Comparison of ENCODE assay signal across 23 mouse cellular contexts in genomic region chr4:150676029-150676428, GRCm38 (mm10). TPM values are rescaled to one million over a fixed set of nuclear protein-coding genes. Genes with fewer than 3 reads are reported as not detected.
DNase-seq lines count a peak whose midpoint lies in the region; ATAC-seq and TF ChIP-seq lines count a peak whose summit lies in the region.
"Had no signal": no experiment of that assay in that cellular context is flagged by ENCODE, and none has a peak within 500 bp of the region (broad histone marks: within the 10 kb centered on the region; RNA-seq: fewer than 3 reads in every experiment).

No protein-coding gene starts in this region.

- H3K4me1 ChIP-seq in hindbrain, embryonic 15.5 days (replicated peaks), result peaks cover 8% of the 10 kb centered on the region; the same call in 1 of the 2 replicates
- H3K4me1 ChIP-seq in hindbrain, embryonic 10.5 days (replicated peaks), result peaks cover 23% of the 10 kb centered on the region
- H3K4me1 ChIP-seq in E14TG2a.4 (replicated peaks; ENCODE audit: low read depth, low read length) (peaks cover 57% of the 10 kb centered on the region), ES-E14 (ENCODE audit: control insufficient read depth in 2 of 2, insufficient read depth in 2 of 2, low read length in 2 of 2, poor library complexity in 1 of 2) (peaks cover 0 to 30% of the 10 kb centered on the region in 2 experiments; a peak in 2 of 4 replicates)
- peaks cover 36% of the 10 kb centered on the region for H3K4me1 ChIP-seq in neural tube, embryonic 12.5 days
- H3K4me1 ChIP-seq in forebrain, embryonic 12.5 days, result peaks cover 11% of the 10 kb centered on the region

- no peak overlapping the region for H3K4me3 ChIP-seq in hindbrain, embryonic 15.5 days
- H3K4me3 ChIP-seq in hindbrain, embryonic 10.5 days, result no peak overlapping the region
- peak overlapping the region; percentile 41 for H3K4me3 ChIP-seq in E14TG2a.4 (replicated peaks; ENCODE audit: low read length)
- H3K4me3 ChIP-seq in ES-E14 (ENCODE audit: insufficient read depth in 1 of 2, low read depth in 1 of 2, low read length in 2 of 2, poor library complexity in 1 of 2, severe bottlenecking in 1 of 2), result no peak overlapping the region
- H3K4me3 ChIP-seq in neural tube, embryonic 12.5 days, result no peak overlapping the region
- H3K4me3 ChIP-seq in forebrain, embryonic 12.5 days (replicated peaks), result no peak overlapping the region
- H3K4me3 ChIP-seq: embryonic facial prominence, embryonic 12.5 days; erythroblast, embryonic 14.5 days; midbrain, embryonic 12.5 days had no signal

- no peaks in the 10 kb centered on the region for H3K9me3 ChIP-seq in hindbrain, embryonic 15.5 days
- H3K9me3 ChIP-seq in hindbrain, embryonic 10.5 days, result peaks cover 8% of the 10 kb centered on the region; the same call in 1 of the 2 replicates
- H3K9me3 ChIP-seq in E14TG2a.4 (ENCODE audit: low read length) (no peaks in the 10 kb centered on the region), ES-E14 (ENCODE audit: control insufficient read depth, insufficient read depth, low read depth, low read length) (no peaks in the 10 kb centered on the region)
- 0 out of 2 replicates have a peak, but pooled peaks cover 11% of the 10 kb centered on the region for H3K9me3 ChIP-seq in neural tube, embryonic 12.5 days
- H3K9me3 ChIP-seq in forebrain, embryonic 12.5 days, result no peaks in the 10 kb centered on the region
- H3K9me3 ChIP-seq: embryonic facial prominence, embryonic 12.5 days had no signal

- 0 out of 2 replicates have a peak, but pooled peaks have one; percentile 27 for ATAC-seq in hindbrain, embryonic 15.5 days (ENCODE audit: low FRiP score, low read depth)
- ATAC-seq in neural tube, embryonic 12.5 days (ENCODE audit: low FRiP score, low read depth), result peak; percentile 74
- ATAC-seq in forebrain, embryonic 12.5 days (ENCODE audit: low FRiP score), result no peak
- ATAC-seq: forebrain, embryonic 16.5 days; hindbrain, embryonic 16.5 days; lung, postnatal 0 days; Patski had no signal

- no peak overlapping the region for H3K4me2 ChIP-seq in hindbrain, embryonic 15.5 days
- H3K4me2 ChIP-seq in neural tube, embryonic 12.5 days (replicated peaks), result peak overlapping the region; percentile 18; the same call in 1 of the 2 replicates
- H3K4me2 ChIP-seq in forebrain, embryonic 12.5 days, result no peak overlapping the region
- H3K4me2 ChIP-seq: embryonic facial prominence, embryonic 12.5 days; heart, embryonic 11.5 days; midbrain, embryonic 12.5 days had no signal

- no peak overlapping the region for H3K27ac ChIP-seq in hindbrain, embryonic 15.5 days (replicated peaks)
- H3K27ac ChIP-seq in hindbrain, embryonic 10.5 days, result no peak overlapping the region
- H3K27ac ChIP-seq in ES-E14 (ENCODE audit: insufficient read depth, low read depth, low read length, poor library complexity, severe bottlenecking), result no peak overlapping the region; the same call in 1 of the 2 replicates
- H3K27ac ChIP-seq in neural tube, embryonic 12.5 days, result peak overlapping the region; percentile 65
- no peak overlapping the region for H3K27ac ChIP-seq in forebrain, embryonic 12.5 days
- H3K27ac ChIP-seq: embryonic facial prominence, embryonic 12.5 days; kidney, postnatal 0 days; midbrain, embryonic 12.5 days had no signal

- intact Hi-C loops in left cerebral cortex, postnatal 36 days (cut with DNase I), result no loop called here

- no peaks in the 10 kb centered on the region for H3K36me3 ChIP-seq in hindbrain, embryonic 15.5 days
- H3K36me3 ChIP-seq in hindbrain, embryonic 10.5 days, result no peaks in the 10 kb centered on the region
- H3K36me3 ChIP-seq in E14TG2a.4 (ENCODE audit: insufficient read depth, low read length), result no peaks in the 10 kb centered on the region
- H3K36me3 ChIP-seq in ES-E14 (ENCODE audit: control insufficient read depth, insufficient read depth, low read length, poor library complexity, severe bottlenecking), result no peaks in the 10 kb centered on the region
- H3K36me3 ChIP-seq in neural tube, embryonic 12.5 days, result no peaks in the 10 kb centered on the region
- no peaks in the 10 kb centered on the region for H3K36me3 ChIP-seq in forebrain, embryonic 12.5 days (replicated peaks)
- H3K36me3 ChIP-seq: embryonic facial prominence, embryonic 12.5 days; midbrain, embryonic 12.5 days had no signal

- no peaks in the 10 kb centered on the region for H3K27me3 ChIP-seq in hindbrain, embryonic 15.5 days
- H3K27me3 ChIP-seq in hindbrain, embryonic 10.5 days (ENCODE audit: insufficient read depth, poor library complexity, severe bottlenecking), result no peaks in the 10 kb centered on the region
- H3K27me3 ChIP-seq in E14TG2a.4 (ENCODE audit: insufficient read depth, low read length), result peaks cover 4% of the 10 kb centered on the region; the same call in 1 of the 2 replicates
- no peaks in the 10 kb centered on the region for H3K27me3 ChIP-seq in neural tube, embryonic 12.5 days (replicated peaks)
- 0 out of 2 replicates have a peak, but pooled peaks cover 14% of the 10 kb centered on the region for H3K27me3 ChIP-seq in forebrain, embryonic 12.5 days
- H3K27me3 ChIP-seq: embryonic facial prominence, embryonic 12.5 days; Patski had no signal

- WGBS in hindbrain, embryonic 15.5 days, result 55% methylated on average over 13 of the region's 13 CpGs
- 87% methylated on average over 13 of the region's 13 CpGs for WGBS in hindbrain, embryonic 10.5 days
- 12% methylated on average over 13 of the region's 13 CpGs for WGBS in neural tube, embryonic 12.5 days
- WGBS in forebrain, embryonic 12.5 days, result 91% methylated on average over 13 of the region's 13 CpGs

- in situ Hi-C loops in ES-E14 (cut with MboI; ENCODE audit: low sequenced_read_pairs in 2 of 2, unreplicated experiment in 2 of 2), result no loop called here

- H3K9ac ChIP-seq in hindbrain, embryonic 15.5 days, result no peak overlapping the region
- peak overlapping the region; percentile 55; the same call in 1 of the 2 replicates for H3K9ac ChIP-seq in ES-E14 (ENCODE audit: insufficient read depth, low read depth, low read length, poor library complexity, severe bottlenecking)
- no peak overlapping the region for H3K9ac ChIP-seq in neural tube, embryonic 12.5 days
- no peak overlapping the region for H3K9ac ChIP-seq in forebrain, embryonic 12.5 days
- H3K9ac ChIP-seq: embryonic facial prominence, embryonic 12.5 days; midbrain, embryonic 12.5 days had no signal

- DNase-seq in hindbrain, embryonic 10.5 days (ENCODE audit: low spot score), result no peak
- no peak for DNase-seq in ES-E14 (ENCODE audit: low read depth, low spot score)
- DNase-seq in left cerebral cortex, postnatal 36 days (ENCODE audit: low spot score in 2 of 2), result no peak
- DNase-seq: cerebellum, adult 2 months; cerebellum, postnatal 36 days; heart, postnatal 10 days; liver had no signal

- TF ChIP-seq CTCF in E14TG2a.4 (conservative IDR thresholded peaks at IDR 0.05; ENCODE audit: low read length), result no peak

TF ChIP-seq in ES-E14, 5 proteins besides CTCF, POLR2A, EP300 and RAD21:
- no peak for TF ChIP-seq ZNF384 (IDR thresholded peaks at IDR 0.05; ENCODE audit: low read depth, low read length)
- no peak for TF ChIP-seq CHD2 (IDR thresholded peaks at IDR 0.05; ENCODE audit: low read depth, low read length)
- TF ChIP-seq MAFK (IDR thresholded peaks at IDR 0.05; ENCODE audit: insufficient read depth, low read depth, low read length), result no peak
- no peak for TF ChIP-seq ZC3H11A (IDR thresholded peaks at IDR 0.05; ENCODE audit: borderline replicate concordance, low read depth, low read length)
- TF ChIP-seq HCFC1 (IDR thresholded peaks at IDR 0.05; ENCODE audit: borderline replicate concordance, insufficient read depth, low read length), result no peak

RNA-seq across cellular contexts. Expression of gene Slc45a1, which starts 24.1 kb away (rescaled TPM):
- 37.6 and 43.4 TPM in 2 replicates for polyA plus RNA-seq in hindbrain, embryonic 15.5 days (2015; fragmentation: Nextera tagmentation; extraction: Ambion mirVana)
- 2.9 and 8.4 TPM in 2 replicates for polyA plus RNA-seq in hindbrain, embryonic 10.5 days (2016; fragmentation: Nextera tagmentation; extraction: Ambion mirVana)
- 0.98 and 2.0 TPM in 2 replicates for total RNA-seq in ES-E14 (2012; rRNA removed)
- polyA plus RNA-seq in neural tube, embryonic 12.5 days (2016; fragmentation: Nextera tagmentation; extraction: Ambion mirVana), result 16.6 and 21.0 TPM in 2 replicates
- 10 to 100 TPM; 43.0 to 53.0 TPM for total RNA-seq in left cerebral cortex, postnatal 36 days (2021)
- polyA plus RNA-seq in forebrain, embryonic 12.5 days (2016; fragmentation: Nextera tagmentation; extraction: Ambion mirVana), result 7.3 and 9.5 TPM in 2 replicates
- total RNA-seq: gastrocnemius, adult 18-20 months; gastrocnemius, postnatal 4 days; heart, postnatal 10 days had no signal
- polyA plus RNA-seq: erythroblast, embryonic 14.5 days; liver, embryonic 16.5 days; Patski had no signal
